Mouse (Mus musculus) liver, embryonic 14.5 days (tissue): ENCODE measurements at regions not wholly inside any gene's neighbourhood (a gene's known extent, or its start where the extent isn't known, plus 50 kb on each side); places are given as distances from the start of the nearest gene placed in this dataset.

Experiments used
- ATAC-seq: fragments of 200-750 bp; cut with Nextera tagmentation; 2 replicates; pipeline ENCODE4 v1.8.0; 2017; ENCODE audit warnings: moderate number of reproducible peaks, mild to moderate bottlenecking, moderate library complexity; ENCODE audit not compliant: insufficient read depth
- DNase-seq, 3 experiments: peaks; one replicate each; pipeline ENCODE4 v3.0.0-alpha.2; 2012 to 2013; ENCODE audit warnings: low read depth in 3 of 3, low spot score in 3 of 3
- H3K27ac ChIP-seq: fragments of 300-500 bp; sonication (generic); 2 replicates; pipeline ENCODE4 v1.5.1; 2014; ENCODE audit warnings: moderate library complexity, mild to moderate bottlenecking, control low read depth, inconsistent platforms
- H3K27me3 ChIP-seq: fragments of 300-500 bp; sonication (generic); 2 replicates; pipeline ENCODE4 v1.6.1; 2014; ENCODE audit warnings: mild to moderate bottlenecking, low read length, moderate library complexity; ENCODE audit not compliant: control insufficient read depth, insufficient read depth
- H3K36me3 ChIP-seq: fragments of 300-500 bp; sonication (generic); replicated peaks from 2 replicates; pipeline ENCODE4 v1.6.1; 2014; ENCODE audit warnings: low read depth; ENCODE audit not compliant: control insufficient read depth, insufficient read depth
- H3K4me1 ChIP-seq, 2 experiments: fragments of 200-500 bp in 1 of 2; fragments of 300-500 bp in 1 of 2; sonication (generic) in 1 of 2; replicated peaks; 2 replicates each; pipeline ENCODE4 v1.6.1; 2012 to 2014; ENCODE audit warnings: antibody characterized with exemption in 1 of 2, inconsistent platforms in 1 of 2, low read length in 1 of 2; ENCODE audit not compliant: control insufficient read depth in 2 of 2, insufficient read depth in 2 of 2
- H3K4me2 ChIP-seq: fragments of 300-500 bp; sonication (generic); 2 replicates; pipeline ENCODE4 v1.6.1; 2014; ENCODE audit warnings: low read depth, mild to moderate bottlenecking, control low read depth, moderate library complexity
- H3K4me3 ChIP-seq, 2 experiments: fragments of 200-500 bp in 1 of 2; fragments of 300-500 bp in 1 of 2; sonication (generic) in 1 of 2; 2 replicates each; pipeline ENCODE4 v1.5.1; 2012 to 2014; ENCODE audit warnings: low read depth in 2 of 2, low read length in 2 of 2, mild to moderate bottlenecking in 2 of 2, control low read depth in 1 of 2, inconsistent platforms in 1 of 2, moderate library complexity in 1 of 2; ENCODE audit not compliant: insufficient read depth in 1 of 2
- H3K9ac ChIP-seq: fragments of 300-500 bp; sonication (generic); replicated peaks from 2 replicates; pipeline ENCODE4 v1.6.1; 2014; ENCODE audit warnings: mild to moderate bottlenecking, control low read depth, moderate library complexity
- H3K9me3 ChIP-seq: fragments of 300-500 bp; sonication (generic); 2 replicates; pipeline ENCODE4 v1.6.1; 2016; ENCODE audit warnings: low read length, mixed read lengths; ENCODE audit not compliant: control insufficient read depth
- CTCF ChIP-seq: IDR thresholded peaks from 2 replicates; pipeline ENCODE4 v1.5.1; 2016; ENCODE audit warnings: antibody characterized with exemption, low read depth, control low read depth
- EP300 ChIP-seq: IDR thresholded peaks from 2 replicates; pipeline ENCODE4 v1.6.1; 2016; ENCODE audit warnings: antibody characterized with exemption, low read depth
- WGBS: fragments of 180-500 bp; shearing (Covaris S2); extraction: QIAGEN DNeasy Blood & Tissue Kit; methylation state at CpG from one replicate; pipeline ENCODE4 v1.1.7; 2014; ENCODE audit not compliant: insufficient replicate concordance; 5-methylcytosine and 5-hydroxymethylcytosine counted together

GRCm38 (mm10) chr4:21539583-21539982 lies 146.2 kb downstream of the Prdm13 start:
- H3K9ac ChIP-seq = no peak overlapping the region

GRCm38 (mm10) chr4:21535973-21536372 lies 149.8 kb downstream of the Prdm13 start:
- DNase-seq (no peak), ATAC-seq (no peak)
- no peak overlapping the region for H3K9ac ChIP-seq
- H3K27ac ChIP-seq = no peak overlapping the region
- WGBS = 20% methylated on average over 2 of the region's 2 CpGs
- no peaks in the 10 kb centered on the region for H3K4me1 ChIP-seq
- TF ChIP-seq EP300 (no peak), CTCF (peak; percentile 19; the same call in 1 of the 2 replicates)
- no peak overlapping the region for H3K4me3 ChIP-seq
- H3K27me3 ChIP-seq = no peaks in the 10 kb centered on the region
- H3K4me2 ChIP-seq = no peak overlapping the region
- H3K9me3 ChIP-seq = no peaks in the 10 kb centered on the region
- H3K36me3 ChIP-seq = no peaks in the 10 kb centered on the region

More at GRCm38 (mm10) chr4:21539583-21539982, 146.2 kb downstream of the Prdm13 start:
- Histone ChIP-seq H3K36me3 (no peaks in the 10 kb centered on the region), H3K4me1 (no peaks in the 10 kb centered on the region), H3K27ac (no peak overlapping the region), H3K4me2 (no peak overlapping the region), H3K27me3 (no peaks in the 10 kb centered on the region), H3K9me3 (no peaks in the 10 kb centered on the region), H3K4me3 (no peak overlapping the region)
- no peak for TF ChIP-seq CTCF
- TF ChIP-seq EP300 = no peak
- DNase-seq (no peak), ATAC-seq (no peak)
- 55% methylated on average over 2 of the region's 2 CpGs for WGBS

- no peak overlapping the region for H3K4me3 ChIP-seq
- no peak overlapping the region for H3K27ac ChIP-seq
- WGBS = 54% methylated on average over 4 of the region's 4 CpGs
- DNase-seq = no peak
- no peak for ATAC-seq
- no peaks in the 10 kb centered on the region for H3K4me1 ChIP-seq
- H3K9ac ChIP-seq = no peak overlapping the region
- no peaks in the 10 kb centered on the region for H3K27me3 ChIP-seq
- H3K36me3 ChIP-seq = no peaks in the 10 kb centered on the region
- H3K9me3 ChIP-seq = no peaks in the 10 kb centered on the region
- H3K4me2 ChIP-seq = no peak overlapping the region
- TF ChIP-seq EP300 (no peak), CTCF (no peak)
These were observed 153.6 kb downstream of the Prdm13 start for GRCm38 (mm10) chr4:21532186-21532585.
